Mouse (Mus musculus) limb, embryonic 12.5 days (tissue): ENCODE data around the gene Hebp1. TPM values are rescaled to one million over a fixed set of nuclear protein-coding genes. Genes with fewer than 3 reads are reported as not detected.

Source experiments
- ATAC-seq: fragments of 200-750 bp; cut with Nextera tagmentation; 2 replicates; pipeline ENCODE4 v1.8.0; 2017; ENCODE audit warnings: low read depth, moderate TSS enrichment; ENCODE audit not compliant: insufficient number of reproducible peaks, insufficient read depth, low FRiP score, low TSS enrichment
- H3K27ac ChIP-seq: fragments of 300-500 bp; sonication (generic); 2 replicates; pipeline ENCODE4 v1.5.1; 2016; ENCODE audit warnings: mild to moderate bottlenecking, moderate library complexity
- H3K27me3 ChIP-seq: fragments of 300-500 bp; sonication (generic); 2 replicates; pipeline ENCODE4 v1.6.1; 2016; ENCODE audit warnings: mild to moderate bottlenecking, moderate library complexity
- H3K36me3 ChIP-seq: fragments of 300-500 bp; sonication (generic); 2 replicates; pipeline ENCODE4 v1.6.1; 2016; ENCODE audit warnings: mild to moderate bottlenecking, moderate library complexity
- H3K4me1 ChIP-seq: fragments of 300-500 bp; sonication (generic); replicated peaks from 2 replicates; pipeline ENCODE4 v1.6.1; 2016
- H3K4me2 ChIP-seq: fragments of 300-500 bp; sonication (generic); 2 replicates; pipeline ENCODE4 v1.6.1; 2016; ENCODE audit warnings: mild to moderate bottlenecking, moderate library complexity
- H3K4me3 ChIP-seq: fragments of 300-500 bp; sonication (generic); replicated peaks from 2 replicates; pipeline ENCODE4 v1.5.1; 2016; ENCODE audit warnings: mild to moderate bottlenecking
- H3K9ac ChIP-seq: fragments of 300-500 bp; sonication (generic); replicated peaks from 2 replicates; pipeline ENCODE4 v1.6.1; 2016; ENCODE audit warnings: mild to moderate bottlenecking, moderate library complexity
- H3K9me3 ChIP-seq: fragments of 300-500 bp; sonication (generic); 2 replicates; pipeline ENCODE4 v1.6.1; 2016; ENCODE audit warnings: mild to moderate bottlenecking, moderate library complexity
- WGBS: fragments of 180-500 bp; shearing (Covaris S2); methylation state at CpG from one replicate; pipeline ENCODE4 v1.1.7; 2016; 5-methylcytosine and 5-hydroxymethylcytosine counted together
- polyA plus RNA-seq: library from polyadenylated mRNA; unstranded; fragments of >200 nt; fragmentation: Nextera tagmentation; extraction: Ambion mirVana; gene quantifications from 2 replicates; pipeline ENCODE4 v1.2.1, GENCODE M21; 2016

Gene Hebp1
- polyA plus RNA-seq, 1 experiment from 2014 or later, result 8.4 TPM

GRCm38 (mm10) chr6:135141451-135142147 lies 56.2 kb downstream of the Hebp1 start:
- WGBS, result 41% methylated on average over 16 of the region's 16 CpGs
- Histone ChIP-seq H3K9ac (no peak overlapping the region), H3K27ac (peak overlapping the region; percentile 62; the same call in 1 of the 2 replicates), H3K4me1 (peaks cover 40% of the 10 kb centered on the region), H3K4me3 (no peak overlapping the region), H3K9me3 (no peaks in the 10 kb centered on the region), H3K36me3 (no peaks in the 10 kb centered on the region), H3K27me3 (no peaks in the 10 kb centered on the region), H3K4me2 (peak overlapping the region; percentile 24; the same call in 1 of the 2 replicates)
- no peak for ATAC-seq

GRCm38 (mm10) chr6:135138746-135139145 lies 59.1 kb downstream of the Hebp1 start:
- no peak overlapping the region for H3K4me3 ChIP-seq
- H3K4me2 ChIP-seq, result no peak overlapping the region
- H3K9ac ChIP-seq, result no peak overlapping the region
- ATAC-seq, result no peak
- WGBS, result 59% methylated on average over 14 of the region's 14 CpGs
- no peaks in the 10 kb centered on the region for H3K36me3 ChIP-seq
- H3K27ac ChIP-seq, result 0 out of 2 replicates have a peak overlapping the region, but pooled peaks have one; percentile 1
- H3K27me3 ChIP-seq, result no peaks in the 10 kb centered on the region
- no peaks in the 10 kb centered on the region for H3K9me3 ChIP-seq
- H3K4me1 ChIP-seq, result peaks cover 47% of the 10 kb centered on the region

- Histone ChIP-seq H3K4me1 (peaks cover 47% of the 10 kb centered on the region), H3K4me2 (no peak overlapping the region), H3K27me3 (no peaks in the 10 kb centered on the region), H3K36me3 (no peaks in the 10 kb centered on the region), H3K27ac (0 out of 2 replicates have a peak overlapping the region, but pooled peaks have one; percentile 1), H3K4me3 (no peak overlapping the region), H3K9ac (no peak overlapping the region), H3K9me3 (no peaks in the 10 kb centered on the region)
- no peak for ATAC-seq
- WGBS, result 60% methylated on average over 7 of the region's 7 CpGs
These were observed 59.6 kb downstream of the Hebp1 start for GRCm38 (mm10) chr6:135138207-135138606.

- Histone ChIP-seq H3K27me3 (no peaks in the 10 kb centered on the region), H3K27ac (peak overlapping the region; percentile 59), H3K9ac (no peak overlapping the region), H3K4me3 (no peak overlapping the region), H3K9me3 (no peaks in the 10 kb centered on the region), H3K4me2 (no peak overlapping the region), H3K36me3 (no peaks in the 10 kb centered on the region), H3K4me1 (peaks cover 47% of the 10 kb centered on the region)
- no peak for ATAC-seq
- WGBS, result 73% methylated on average over 9 of the region's 9 CpGs
These were observed 60.1 kb downstream of the Hebp1 start for GRCm38 (mm10) chr6:135137736-135138135.

GRCm38 (mm10) chr6:135136439-135137161 lies 61.2 kb downstream of the Hebp1 start:
- Histone ChIP-seq H3K27me3 (no peaks in the 10 kb centered on the region), H3K9me3 (no peaks in the 10 kb centered on the region), H3K4me3 (no peak overlapping the region), H3K9ac (no peak overlapping the region), H3K4me1 (peaks cover 41% of the 10 kb centered on the region), H3K36me3 (no peaks in the 10 kb centered on the region), H3K27ac (peak overlapping the region; percentile 83), H3K4me2 (peak overlapping the region; percentile 24)
- WGBS, result 23% methylated on average over 11 of the region's 11 CpGs
- peak; percentile 75 for ATAC-seq

- Histone ChIP-seq H3K4me2 (no peak overlapping the region), H3K9ac (no peak overlapping the region), H3K27ac (peak overlapping the region; percentile 83), H3K27me3 (no peaks in the 10 kb centered on the region), H3K4me1 (peaks cover 33% of the 10 kb centered on the region), H3K4me3 (no peak overlapping the region), H3K9me3 (no peaks in the 10 kb centered on the region), H3K36me3 (no peaks in the 10 kb centered on the region)
- 69% methylated on average over 4 of the region's 4 CpGs for WGBS
- ATAC-seq, result no peak
These were observed 62.1 kb downstream of the Hebp1 start for GRCm38 (mm10) chr6:135135735-135136134.

GRCm38 (mm10) chr6:135133486-135133885 lies 64.3 kb downstream of the Hebp1 start:
- Histone ChIP-seq H3K27ac (no peak overlapping the region), H3K36me3 (no peaks in the 10 kb centered on the region), H3K4me2 (no peak overlapping the region), H3K27me3 (no peaks in the 10 kb centered on the region), H3K9ac (no peak overlapping the region), H3K4me1 (peaks cover 24% of the 10 kb centered on the region), H3K4me3 (no peak overlapping the region), H3K9me3 (no peaks in the 10 kb centered on the region)
- no peak for ATAC-seq
- WGBS, result 93% methylated on average over 9 of the region's 9 CpGs

- WGBS, result 87% methylated on average over 7 of the region's 7 CpGs
- no peak for ATAC-seq
- H3K4me2 ChIP-seq, result no peak overlapping the region
- no peak overlapping the region for H3K27ac ChIP-seq
- H3K4me1 ChIP-seq, result peaks cover 20% of the 10 kb centered on the region
- no peaks in the 10 kb centered on the region for H3K9me3 ChIP-seq
- no peaks in the 10 kb centered on the region for H3K36me3 ChIP-seq
- H3K9ac ChIP-seq, result no peak overlapping the region
- no peak overlapping the region for H3K4me3 ChIP-seq
- no peaks in the 10 kb centered on the region for H3K27me3 ChIP-seq
These were observed 64.7 kb downstream of the Hebp1 start for GRCm38 (mm10) chr6:135133086-135133485.

- H3K9me3 ChIP-seq, result no peaks in the 10 kb centered on the region
- no peaks in the 10 kb centered on the region for H3K27me3 ChIP-seq
- no peak overlapping the region for H3K4me2 ChIP-seq
- H3K4me3 ChIP-seq, result no peak overlapping the region
- no peaks in the 10 kb centered on the region for H3K4me1 ChIP-seq
- no peaks in the 10 kb centered on the region for H3K36me3 ChIP-seq
- no peak overlapping the region for H3K9ac ChIP-seq
- no peak overlapping the region for H3K27ac ChIP-seq
- ATAC-seq, result no peak
- WGBS, result 50% methylated on average over 5 of the region's 5 CpGs
These were observed 73.0 kb downstream of the Hebp1 start for GRCm38 (mm10) chr6:135124755-135125380.

GRCm38 (mm10) chr6:135118183-135118582 lies 79.6 kb downstream of the Hebp1 start, which contains the start of gene Gprc5d:
TSS of gene Gprc5d (minus strand) at chr6:135118283.
- no peak within 1 kb of the TSS for H3K4me3 ChIP-seq
- no peak within 1 kb of the TSS for H3K9ac ChIP-seq
- H3K27ac ChIP-seq, result no peak within 1 kb of the TSS
- H3K36me3 ChIP-seq, result no peaks in the 10 kb centered on the region
- no peak for ATAC-seq
- H3K4me1 ChIP-seq, result no peaks in the 10 kb centered on the region
- H3K4me2 ChIP-seq, result no peak within 1 kb of the TSS
- no peaks in the 10 kb centered on the region for H3K27me3 ChIP-seq
- H3K9me3 ChIP-seq, result no peaks in the 10 kb centered on the region
- WGBS, result 77% methylated on average over 5 of the region's 5 CpGs

GRCm38 (mm10) chr6:135116479-135116878 lies 81.3 kb downstream of the Hebp1 start:
- ATAC-seq, result no peak
- Histone ChIP-seq H3K27ac (no peak overlapping the region), H3K9me3 (no peaks in the 10 kb centered on the region), H3K4me1 (0 out of 2 replicates have a peak, but pooled peaks cover 4% of the 10 kb centered on the region), H3K4me3 (no peak overlapping the region), H3K9ac (no peak overlapping the region), H3K4me2 (no peak overlapping the region), H3K36me3 (no peaks in the 10 kb centered on the region), H3K27me3 (no peaks in the 10 kb centered on the region)
- WGBS, result 97% methylated on average over 8 of the region's 8 CpGs
